Mouse (Mus musculus): ENCODE measurements around the gene Gm13287. TPM values are rescaled to one million over a fixed set of nuclear protein-coding genes. Genes with fewer than 3 reads are reported as not detected.

The Gm13287 gene
- total RNA-seq, 2 experiments from 2014 or later = not detected

Other genes starting within 250 kb of the Gm13287 start
Only the 30 nearest of the 31 such genes appear.
- not detected in 2 replicates for gene Ifna14, start 231.5 kb upstream of the Gm13287 start, total RNA-seq (2014; fragmentation: Nextera tagmentation)
- gene Ifna14, start 231.5 kb upstream of the Gm13287 start, total RNA-seq (2017) = not detected in 2 replicates
- not detected in 2 replicates for gene Ifna9, start 210.9 kb upstream of the Gm13287 start, total RNA-seq (2014; fragmentation: Nextera tagmentation)
- not detected in 2 replicates for gene Ifna9, start 210.9 kb upstream of the Gm13287 start, total RNA-seq (2017)
- not detected in 2 replicates for gene Ifna12, start 199.9 kb upstream of the Gm13287 start, total RNA-seq (2014; fragmentation: Nextera tagmentation)
- not detected in 2 replicates for gene Ifna12, start 199.9 kb upstream of the Gm13287 start, total RNA-seq (2017)
- gene C87499, start 168.8 kb upstream of the Gm13287 start, total RNA-seq (2014; fragmentation: Nextera tagmentation) = not detected in 2 replicates
- gene C87499, start 168.8 kb upstream of the Gm13287 start, total RNA-seq (2017) = not detected in 2 replicates
- not detected in 2 replicates for gene Ifna13, start 158.8 kb upstream of the Gm13287 start, total RNA-seq (2014; fragmentation: Nextera tagmentation)
- not detected in 2 replicates for gene Ifna13, start 158.8 kb upstream of the Gm13287 start, total RNA-seq (2017)
- gene Ifna16, start 126.3 kb upstream of the Gm13287 start, total RNA-seq (2014; fragmentation: Nextera tagmentation) = not detected in 2 replicates
- not detected in 2 replicates for gene Ifna16, start 126.3 kb upstream of the Gm13287 start, total RNA-seq (2017)
- gene Ifna2, start 119.3 kb upstream of the Gm13287 start, total RNA-seq (2014; fragmentation: Nextera tagmentation) = not detected in 2 replicates
- gene Ifna2, start 119.3 kb upstream of the Gm13287 start, total RNA-seq (2017) = not detected in 2 replicates
- not detected in 2 replicates for gene Ifnab, start 111.9 kb upstream of the Gm13287 start, total RNA-seq (2014; fragmentation: Nextera tagmentation)
- not detected in 2 replicates for gene Ifnab, start 111.9 kb upstream of the Gm13287 start, total RNA-seq (2017)
- gene Gm26566, start 81.4 kb upstream of the Gm13287 start, total RNA-seq (2014; fragmentation: Nextera tagmentation) = not detected in 2 replicates
- 0.69 TPM in 1 of 2 replicates, not detected in the other for gene Gm26566, start 81.4 kb upstream of the Gm13287 start, total RNA-seq (2017)
- 33.5 and 45.5 TPM in 2 replicates for gene Klhl9, start 80.8 kb upstream of the Gm13287 start, total RNA-seq (2014; fragmentation: Nextera tagmentation)
- 72.4 and 96.0 TPM in 2 replicates for gene Klhl9, start 80.8 kb upstream of the Gm13287 start, total RNA-seq (2017)
- gene Gm13271, start 48.4 kb upstream of the Gm13287 start, total RNA-seq (2014; fragmentation: Nextera tagmentation) = not detected in 2 replicates
- gene Gm13271, start 48.4 kb upstream of the Gm13287 start, total RNA-seq (2017) = not detected in 2 replicates
- 0.49 TPM in 1 of 2 replicates, not detected in the other for gene Gm13283, start 43.1 kb upstream of the Gm13287 start, total RNA-seq (2014; fragmentation: Nextera tagmentation)
- 0.21 TPM in 1 of 2 replicates, not detected in the other for gene Gm13283, start 43.1 kb upstream of the Gm13287 start, total RNA-seq (2017)
- gene Gm13290, start 29.4 kb upstream of the Gm13287 start, total RNA-seq (2014; fragmentation: Nextera tagmentation) = not detected in 2 replicates
- not detected in 2 replicates for gene Gm13290, start 29.4 kb upstream of the Gm13287 start, total RNA-seq (2017)
- not detected in 2 replicates for gene Gm13289, start 26.3 kb upstream of the Gm13287 start, total RNA-seq (2014; fragmentation: Nextera tagmentation)
- not detected in 2 replicates for gene Gm13289, start 26.3 kb upstream of the Gm13287 start, total RNA-seq (2017)
- not detected in 2 replicates for gene Gm13272, start 23.4 kb upstream of the Gm13287 start, total RNA-seq (2014; fragmentation: Nextera tagmentation)
- gene Gm13272, start 23.4 kb upstream of the Gm13287 start, total RNA-seq (2017) = not detected in 2 replicates
- 1.5 TPM in 1 of 2 replicates, not detected in the other for gene Ifnz, start 21.1 kb upstream of the Gm13287 start, total RNA-seq (2014; fragmentation: Nextera tagmentation)
- gene Ifnz, start 21.1 kb upstream of the Gm13287 start, total RNA-seq (2017) = 0.22 and 0.52 TPM in 2 replicates
- gene Gm13276, start 17.5 kb upstream of the Gm13287 start, total RNA-seq (2014; fragmentation: Nextera tagmentation) = not detected in 2 replicates
- gene Gm13276, start 17.5 kb upstream of the Gm13287 start, total RNA-seq (2017) = not detected in 2 replicates
- gene Gm13277, start 14.6 kb upstream of the Gm13287 start, total RNA-seq (2014; fragmentation: Nextera tagmentation) = not detected in 2 replicates
- gene Gm13277, start 14.6 kb upstream of the Gm13287 start, total RNA-seq (2017) = not detected in 2 replicates
- not detected in 2 replicates for gene Gm13278, start 11.7 kb upstream of the Gm13287 start, total RNA-seq (2014; fragmentation: Nextera tagmentation)
- gene Gm13278, start 11.7 kb upstream of the Gm13287 start, total RNA-seq (2017) = not detected in 2 replicates
- not detected in 2 replicates for gene Gm13275, start 8.8 kb upstream of the Gm13287 start, total RNA-seq (2014; fragmentation: Nextera tagmentation)
- not detected in 2 replicates for gene Gm13275, start 8.8 kb upstream of the Gm13287 start, total RNA-seq (2017)
- gene Gm13279, start 5.9 kb upstream of the Gm13287 start, total RNA-seq (2014; fragmentation: Nextera tagmentation) = not detected in 2 replicates
- gene Gm13279, start 5.9 kb upstream of the Gm13287 start, total RNA-seq (2017) = not detected in 2 replicates
- not detected in 2 replicates for gene Gm13285, start 3.6 kb upstream of the Gm13287 start, total RNA-seq (2014; fragmentation: Nextera tagmentation)
- gene Gm13285, start 3.6 kb upstream of the Gm13287 start, total RNA-seq (2017) = not detected in 2 replicates
- gene Gm13288, start 2.3 kb downstream of the Gm13287 start, total RNA-seq (2014; fragmentation: Nextera tagmentation) = not detected in 2 replicates
- not detected in 2 replicates for gene Gm13288, start 2.3 kb downstream of the Gm13287 start, total RNA-seq (2017)
- gene Ifna7, start 13.0 kb downstream of the Gm13287 start, total RNA-seq (2014; fragmentation: Nextera tagmentation) = not detected in 2 replicates
- not detected in 2 replicates for gene Ifna7, start 13.0 kb downstream of the Gm13287 start, total RNA-seq (2017)
- gene Ifna11, start 16.7 kb downstream of the Gm13287 start, total RNA-seq (2014; fragmentation: Nextera tagmentation) = not detected in 2 replicates
- not detected in 2 replicates for gene Ifna11, start 16.7 kb downstream of the Gm13287 start, total RNA-seq (2017)
- not detected in 2 replicates for gene Ifna6, start 24.2 kb downstream of the Gm13287 start, total RNA-seq (2014; fragmentation: Nextera tagmentation)
- gene Ifna6, start 24.2 kb downstream of the Gm13287 start, total RNA-seq (2017) = not detected in 2 replicates
- gene Ifna5, start 32.3 kb downstream of the Gm13287 start, total RNA-seq (2014; fragmentation: Nextera tagmentation) = not detected in 2 replicates
- gene Ifna5, start 32.3 kb downstream of the Gm13287 start, total RNA-seq (2017) = not detected in 2 replicates
- not detected in 2 replicates for gene Ifna4, start 38.6 kb downstream of the Gm13287 start, total RNA-seq (2014; fragmentation: Nextera tagmentation)
- not detected in 2 replicates for gene Ifna4, start 38.6 kb downstream of the Gm13287 start, total RNA-seq (2017)
- gene Ifna1, start 46.8 kb downstream of the Gm13287 start, total RNA-seq (2014; fragmentation: Nextera tagmentation) = not detected in 2 replicates
- not detected in 2 replicates for gene Ifna1, start 46.8 kb downstream of the Gm13287 start, total RNA-seq (2017)
- not detected in 2 replicates for gene Ifne, start 76.9 kb downstream of the Gm13287 start, total RNA-seq (2014; fragmentation: Nextera tagmentation)
- not detected in 2 replicates for gene Ifne, start 76.9 kb downstream of the Gm13287 start, total RNA-seq (2017)